Mouse (Mus musculus): ENCODE measurements around the gene Calhm4. TPM values are rescaled to one million over a fixed set of nuclear protein-coding genes. Genes with fewer than 3 reads are reported as not detected.

Gene Calhm4
- total and polyA plus RNA-seq, 3 experiments = not detected

Other genes with a start within 250 kb of the Calhm4 start
- gene Sult3a1, start 186.6 kb downstream of the Calhm4 start, total RNA-seq (2021) = 1 to 10 TPM in 1 of 2 experiments, not detected in 1; 6.3 TPM
- gene Sult3a1, start 186.6 kb downstream of the Calhm4 start, polyA plus RNA-seq (2012; rRNA removed) = not detected in 2 replicates
- under 1 TPM; 0.83 to 0.92 TPM for gene Rsph4a, start 139.2 kb downstream of the Calhm4 start, total RNA-seq (2021)
- gene Rsph4a, start 139.2 kb downstream of the Calhm4 start, polyA plus RNA-seq (2012; rRNA removed) = 0.04 and 0.08 TPM in 2 replicates
- gene Zup1, start 93.0 kb downstream of the Calhm4 start, total RNA-seq (2021) = 10 to 100 TPM; 16.4 to 18.3 TPM
- 1.6 and 2.2 TPM in 2 replicates for gene Zup1, start 93.0 kb downstream of the Calhm4 start, polyA plus RNA-seq (2012; rRNA removed)
- gene Rwdd1, start 24.7 kb downstream of the Calhm4 start, total RNA-seq (2021) = 100 to 1,000 TPM in 1 of 2 experiments, 10 to 100 TPM in 1; 82.1 to 114 TPM
- gene Rwdd1, start 24.7 kb downstream of the Calhm4 start, polyA plus RNA-seq (2012; rRNA removed) = 87.5 and 95.8 TPM in 2 replicates
- not detected for gene Trappc3l, start 6.7 kb downstream of the Calhm4 start, total RNA-seq (2021)
- gene Trappc3l, start 6.7 kb downstream of the Calhm4 start, polyA plus RNA-seq (2012; rRNA removed) = not detected in 2 replicates
- under 1 TPM; 0.17 to 0.55 TPM for gene Calhm5, start 52.2 kb upstream of the Calhm4 start, total RNA-seq (2021)
- 0.03 TPM in 2 replicates for gene Calhm5, start 52.2 kb upstream of the Calhm4 start, polyA plus RNA-seq (2012; rRNA removed)
- 1 to 10 TPM; 1.1 to 1.8 TPM for gene Calhm6, start 83.7 kb upstream of the Calhm4 start, total RNA-seq (2021)
- gene Calhm6, start 83.7 kb upstream of the Calhm4 start, polyA plus RNA-seq (2012; rRNA removed) = 3.0 and 3.6 TPM in 2 replicates
- gene Dse, start 163.4 kb upstream of the Calhm4 start, total RNA-seq (2021) = 10 to 100 TPM; 13.2 to 14.9 TPM
- 3.7 and 4.5 TPM in 2 replicates for gene Dse, start 163.4 kb upstream of the Calhm4 start, polyA plus RNA-seq (2012; rRNA removed)
- 10 to 100 TPM; 54.1 to 69.5 TPM for gene Tspyl1, start 237.9 kb upstream of the Calhm4 start, total RNA-seq (2021)
- 32.5 and 33.7 TPM in 2 replicates for gene Tspyl1, start 237.9 kb upstream of the Calhm4 start, polyA plus RNA-seq (2012; rRNA removed)

Measured in adrenal gland, adult 2 months (tissue).